Mouse (Mus musculus): ENCODE results near the gene Gal. TPM values are rescaled to one million over a fixed set of nuclear protein-coding genes. Genes with fewer than 3 reads are reported as not detected.

The Gal gene
- polyA plus RNA-seq (2012; rRNA removed) = 0.04 and 0.36 TPM in 2 replicates
- not detected in 2 replicates for polyA plus RNA-seq (2014; fragmentation: Nextera tagmentation; extraction: Ambion mirVana)

GRCm38 (mm10) chr19:3414268-3414733 is at the start of gene Gal:
Gene Gal, minus strand, starts transcription at chr19:3414544.
- 3% methylated on average over 37 of the region's 37 CpGs for WGBS (ENCODE audit: insufficient replicate concordance)
- TF ChIP-seq CTCF (IDR thresholded peaks at IDR 0.05; ENCODE audit: low read depth) (no peak), EP300 (IDR thresholded peaks at IDR 0.05; ENCODE audit: low read depth) (no peak)
- no peak for ATAC-seq (ENCODE audit: insufficient read depth)
- no peak within 1 kb of the TSS for H3K4me3 ChIP-seq (ENCODE audit: insufficient read depth in 1 of 2, low read depth in 2 of 2, low read length in 2 of 2)
- H3K9ac ChIP-seq (replicated peaks) = no peak within 1 kb of the TSS
- H3K27ac ChIP-seq = no peak within 1 kb of the TSS
- H3K4me1 ChIP-seq (replicated peaks; ENCODE audit: control insufficient read depth in 2 of 2, insufficient read depth in 2 of 2, low read length in 1 of 2) = no peaks in the 10 kb centered on the region
- H3K4me2 ChIP-seq (ENCODE audit: low read depth) = 0 out of 2 replicates have a peak within 1 kb of the TSS, but pooled peaks have one; percentile 11
- DNase-seq (ENCODE audit: low read depth in 3 of 3, low spot score in 3 of 3) = no peak
- H3K9me3 ChIP-seq (ENCODE audit: control insufficient read depth, low read length) = no peaks in the 10 kb centered on the region
- no peaks in the 10 kb centered on the region for H3K36me3 ChIP-seq (replicated peaks; ENCODE audit: control insufficient read depth, insufficient read depth, low read depth)
- H3K27me3 ChIP-seq (ENCODE audit: control insufficient read depth, insufficient read depth, low read length) = peaks cover 18% of the 10 kb centered on the region

GRCm38 (mm10) chr19:3459986-3460385 is 45.6 kb upstream of the Gal start:
- ATAC-seq (ENCODE audit: insufficient read depth) (no peak), DNase-seq (ENCODE audit: low read depth in 3 of 3, low spot score in 3 of 3) (no peak)
- TF ChIP-seq EP300 (IDR thresholded peaks at IDR 0.05; ENCODE audit: low read depth) (no peak), CTCF (IDR thresholded peaks at IDR 0.05; ENCODE audit: low read depth) (no peak)
- H3K4me1 ChIP-seq (replicated peaks; ENCODE audit: control insufficient read depth in 2 of 2, insufficient read depth in 2 of 2, low read length in 1 of 2) = no peaks in the 10 kb centered on the region
- 88% methylated on average over 3 of the region's 3 CpGs for WGBS (ENCODE audit: insufficient replicate concordance)
- no peaks in the 10 kb centered on the region for H3K27me3 ChIP-seq (ENCODE audit: control insufficient read depth, insufficient read depth, low read length)
- no peak overlapping the region for H3K27ac ChIP-seq
- H3K36me3 ChIP-seq (replicated peaks; ENCODE audit: control insufficient read depth, insufficient read depth, low read depth) = peaks cover 79% of the 10 kb centered on the region
- no peak overlapping the region for H3K9ac ChIP-seq (replicated peaks)
- no peak overlapping the region for H3K4me2 ChIP-seq (ENCODE audit: low read depth)
- H3K4me3 ChIP-seq (ENCODE audit: insufficient read depth in 1 of 2, low read depth in 2 of 2, low read length in 2 of 2) = no peak overlapping the region
- H3K9me3 ChIP-seq (ENCODE audit: control insufficient read depth, low read length) = no peaks in the 10 kb centered on the region

- 85% methylated on average over 6 of the region's 6 CpGs for WGBS (ENCODE audit: insufficient replicate concordance)
- Histone ChIP-seq H3K4me1 (replicated peaks; ENCODE audit: control insufficient read depth in 2 of 2, insufficient read depth in 2 of 2, low read length in 1 of 2) (no peaks in the 10 kb centered on the region), H3K9me3 (ENCODE audit: control insufficient read depth, low read length) (no peaks in the 10 kb centered on the region), H3K4me3 (ENCODE audit: insufficient read depth in 1 of 2, low read depth in 2 of 2, low read length in 2 of 2) (no peak overlapping the region), H3K27me3 (ENCODE audit: control insufficient read depth, insufficient read depth, low read length) (no peaks in the 10 kb centered on the region), H3K36me3 (replicated peaks; ENCODE audit: control insufficient read depth, insufficient read depth, low read depth) (peaks cover 69% of the 10 kb centered on the region), H3K27ac (no peak overlapping the region), H3K9ac (replicated peaks) (no peak overlapping the region), H3K4me2 (ENCODE audit: low read depth) (no peak overlapping the region)
- no peak for DNase-seq (ENCODE audit: low read depth in 3 of 3, low spot score in 3 of 3)
- no peak for TF ChIP-seq EP300 (IDR thresholded peaks at IDR 0.05; ENCODE audit: low read depth)
- no peak for TF ChIP-seq CTCF (IDR thresholded peaks at IDR 0.05; ENCODE audit: low read depth)
- ATAC-seq (ENCODE audit: insufficient read depth) = no peak
Measured at GRCm38 (mm10) chr19:3458331-3459099, 44.2 kb upstream of the Gal start.

GRCm38 (mm10) chr19:3457700-3458099 is 43.4 kb upstream of the Gal start:
- ATAC-seq (ENCODE audit: insufficient read depth) (no peak), DNase-seq (ENCODE audit: low read depth in 3 of 3, low spot score in 3 of 3) (no peak)
- Histone ChIP-seq H3K27ac (no peak overlapping the region), H3K4me2 (ENCODE audit: low read depth) (no peak overlapping the region), H3K9ac (replicated peaks) (no peak overlapping the region), H3K9me3 (ENCODE audit: control insufficient read depth, low read length) (no peaks in the 10 kb centered on the region), H3K4me1 (replicated peaks; ENCODE audit: control insufficient read depth in 2 of 2, insufficient read depth in 2 of 2, low read length in 1 of 2) (no peaks in the 10 kb centered on the region), H3K36me3 (replicated peaks; ENCODE audit: control insufficient read depth, insufficient read depth, low read depth) (peaks cover 62% of the 10 kb centered on the region), H3K27me3 (ENCODE audit: control insufficient read depth, insufficient read depth, low read length) (no peaks in the 10 kb centered on the region), H3K4me3 (ENCODE audit: insufficient read depth in 1 of 2, low read depth in 2 of 2, low read length in 2 of 2) (no peak overlapping the region)
- WGBS (ENCODE audit: insufficient replicate concordance) = 89% methylated on average over 4 of the region's 4 CpGs
- TF ChIP-seq CTCF (IDR thresholded peaks at IDR 0.05; ENCODE audit: low read depth) (no peak), EP300 (IDR thresholded peaks at IDR 0.05; ENCODE audit: low read depth) (no peak)

- no peak for ATAC-seq (ENCODE audit: insufficient read depth)
- Histone ChIP-seq H3K27ac (no peak overlapping the region), H3K9ac (replicated peaks) (no peak overlapping the region), H3K27me3 (ENCODE audit: control insufficient read depth, insufficient read depth, low read length) (no peaks in the 10 kb centered on the region), H3K36me3 (replicated peaks; ENCODE audit: control insufficient read depth, insufficient read depth, low read depth) (peaks cover 18% of the 10 kb centered on the region), H3K4me2 (ENCODE audit: low read depth) (no peak overlapping the region), H3K4me1 (replicated peaks; ENCODE audit: control insufficient read depth in 2 of 2, insufficient read depth in 2 of 2, low read length in 1 of 2) (no peaks in the 10 kb centered on the region), H3K4me3 (ENCODE audit: insufficient read depth in 1 of 2, low read depth in 2 of 2, low read length in 2 of 2) (no peak overlapping the region), H3K9me3 (ENCODE audit: control insufficient read depth, low read length) (no peaks in the 10 kb centered on the region)
- DNase-seq (ENCODE audit: low read depth in 3 of 3, low spot score in 3 of 3) = no peak
- TF ChIP-seq CTCF (IDR thresholded peaks at IDR 0.05; ENCODE audit: low read depth) (no peak), EP300 (IDR thresholded peaks at IDR 0.05; ENCODE audit: low read depth) (no peak)
- 40% methylated on average over 6 of the region's 6 CpGs for WGBS (ENCODE audit: insufficient replicate concordance)
Measured at GRCm38 (mm10) chr19:3451649-3452048, 37.3 kb upstream of the Gal start.

Measured in liver, embryonic 14.5 days (tissue).